Mouse (Mus musculus) kidney, embryonic 15.5 days (tissue): Measurements from ENCODE around the gene Rpl36-ps4. TPM values are rescaled to one million over a fixed set of nuclear protein-coding genes. Genes with fewer than 3 reads are reported as not detected.
"Not testable (repeated sequence)": the region's sequence is repeated elsewhere in the genome, so short reads cannot be mapped to it uniquely, and the experiment has no call there.

Experiments used
- ATAC-seq: fragments of 200-750 bp; cut with Nextera tagmentation; replicated peaks from 2 replicates; pipeline ENCODE4 v1.8.0; 2017; ENCODE audit warnings: moderate TSS enrichment; ENCODE audit not compliant: low FRiP score
- H3K27ac ChIP-seq: fragments of 300-500 bp; sonication (generic); 2 replicates; pipeline ENCODE4 v1.5.1; 2015; ENCODE audit warnings: mild to moderate bottlenecking, inconsistent platforms
- H3K27me3 ChIP-seq: fragments of 300-500 bp; sonication (generic); 2 replicates; pipeline ENCODE4 v1.6.1; 2015; ENCODE audit warnings: inconsistent platforms
- H3K36me3 ChIP-seq: fragments of 300-500 bp; sonication (generic); 2 replicates; pipeline ENCODE4 v1.6.1; 2015; ENCODE audit warnings: inconsistent platforms
- H3K4me1 ChIP-seq: fragments of 300-500 bp; sonication (generic); 2 replicates; pipeline ENCODE4 v1.6.1; 2015; ENCODE audit warnings: inconsistent platforms
- H3K4me2 ChIP-seq: fragments of 300-500 bp; sonication (generic); 2 replicates; pipeline ENCODE4 v1.6.1; 2015; ENCODE audit warnings: moderate library complexity, mild to moderate bottlenecking, inconsistent platforms
- H3K4me3 ChIP-seq: fragments of 300-500 bp; sonication (generic); replicated peaks from 2 replicates; pipeline ENCODE4 v1.5.1; 2015; ENCODE audit warnings: mild to moderate bottlenecking, inconsistent platforms
- H3K9ac ChIP-seq: fragments of 300-500 bp; sonication (generic); 2 replicates; pipeline ENCODE4 v1.6.1; 2015; ENCODE audit warnings: mild to moderate bottlenecking, inconsistent platforms
- H3K9me3 ChIP-seq: fragments of 300-500 bp; sonication (generic); replicated peaks from 2 replicates; pipeline ENCODE4 v1.6.1; 2016; ENCODE audit warnings: inconsistent platforms
- WGBS: fragments of 180-500 bp; shearing (Covaris S2); methylation state at CpG from one replicate; pipeline ENCODE4 v1.1.7; 2015; ENCODE audit warnings: mixed read lengths; 5-methylcytosine and 5-hydroxymethylcytosine counted together
- polyA plus RNA-seq: library from polyadenylated mRNA; unstranded; fragments of >200 nt; fragmentation: Nextera tagmentation; extraction: Ambion mirVana; gene quantifications from 2 replicates; pipeline ENCODE4 v1.2.1, GENCODE M21; 2015

Rpl36-ps4 gene
- polyA plus RNA-seq, 1 experiment from 2014 or later: not detected

DNA sequence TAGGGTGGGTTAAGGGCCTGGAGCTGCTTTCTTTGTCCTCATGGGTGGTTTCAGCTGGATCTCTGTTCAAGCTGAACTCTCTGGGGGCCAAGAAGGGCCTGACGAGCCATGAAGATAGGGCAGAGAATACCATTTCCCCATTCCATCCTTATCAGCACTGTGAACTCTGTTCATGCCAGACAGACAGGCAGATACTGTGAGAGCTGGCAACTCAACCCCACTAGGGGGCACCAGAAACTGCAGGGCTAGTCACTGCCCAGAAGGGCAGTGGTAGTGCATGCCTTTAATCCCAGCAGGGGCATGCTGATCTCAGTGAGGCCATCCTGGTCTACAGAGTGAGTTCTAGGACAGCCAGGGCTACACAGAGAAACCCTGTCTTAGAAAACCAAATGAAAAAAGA is 38.2 kb upstream of the Rpl36-ps4 start:
- Histone ChIP-seq H3K9me3 (no peaks in the 10 kb centered on the region), H3K4me1 (peaks cover 5% of the 10 kb centered on the region), H3K27ac (no peak overlapping the region), H3K27me3 (no peaks in the 10 kb centered on the region), H3K4me2 (no peak overlapping the region), H3K4me3 (no peak overlapping the region), H3K9ac (no peak overlapping the region), H3K36me3 (no peaks in the 10 kb centered on the region)
- ATAC-seq: peak; percentile 67
- WGBS: 54% methylated on average over 1 of the region's 1 CpGs

DNA sequence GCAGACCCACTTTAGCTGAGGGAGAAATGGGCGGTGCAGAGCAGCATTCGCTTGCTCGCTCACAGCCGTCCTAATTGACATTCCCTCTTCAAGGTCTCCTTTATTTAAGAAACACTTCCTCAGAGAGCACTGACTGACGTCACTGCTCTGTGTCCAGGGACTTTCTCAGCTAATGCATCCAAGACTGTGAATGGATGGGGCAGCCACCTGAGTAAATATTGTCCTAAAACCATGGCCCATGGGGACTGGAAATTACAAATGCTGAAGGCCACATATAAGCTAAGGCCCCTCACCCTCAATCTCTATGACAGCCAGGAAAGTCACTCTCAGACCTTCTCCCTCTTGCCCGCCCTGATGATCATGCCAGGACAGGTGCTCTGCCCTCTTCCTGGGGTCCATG is 23.6 kb upstream of the Rpl36-ps4 start:
- Histone ChIP-seq H3K4me3 (no peak overlapping the region), H3K27ac (no peak overlapping the region), H3K27me3 (no peaks in the 10 kb centered on the region), H3K4me2 (no peak overlapping the region), H3K4me1 (0 out of 2 replicates have a peak, but pooled peaks cover 4% of the 10 kb centered on the region), H3K36me3 (no peaks in the 10 kb centered on the region), H3K9me3 (no peaks in the 10 kb centered on the region), H3K9ac (no peak overlapping the region)
- no peak for ATAC-seq
- 67% methylated on average over 6 of the region's 6 CpGs for WGBS

DNA sequence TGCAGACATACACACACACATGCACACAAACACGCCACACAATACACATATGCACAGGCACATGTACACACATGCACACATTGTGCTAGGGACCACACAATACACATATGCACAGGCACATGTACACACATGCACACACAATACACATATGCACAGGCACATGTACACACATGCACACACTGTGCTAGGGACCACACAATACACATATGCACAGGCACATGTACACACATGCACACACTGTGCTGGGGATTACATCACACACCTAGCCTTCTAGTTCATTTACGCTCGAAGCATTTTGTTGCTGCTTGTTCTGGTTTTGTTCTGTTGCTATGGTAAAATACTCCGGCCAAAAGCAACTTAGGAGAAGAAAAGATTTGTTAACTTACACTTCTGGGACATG is 20.1 kb upstream of the Rpl36-ps4 start:
- H3K4me1 ChIP-seq: 0 out of 2 replicates have a peak, but pooled peaks cover 4% of the 10 kb centered on the region
- no peaks in the 10 kb centered on the region for H3K9me3 ChIP-seq
- WGBS: 77% methylated on average over 4 of the region's 4 CpGs
- H3K27me3 ChIP-seq: no peaks in the 10 kb centered on the region
- H3K4me2 ChIP-seq: no peak overlapping the region
- H3K27ac ChIP-seq: no peak overlapping the region
- no peak overlapping the region for H3K9ac ChIP-seq
- no peak for ATAC-seq
- no peaks in the 10 kb centered on the region for H3K36me3 ChIP-seq
- no peak overlapping the region for H3K4me3 ChIP-seq

DNA sequence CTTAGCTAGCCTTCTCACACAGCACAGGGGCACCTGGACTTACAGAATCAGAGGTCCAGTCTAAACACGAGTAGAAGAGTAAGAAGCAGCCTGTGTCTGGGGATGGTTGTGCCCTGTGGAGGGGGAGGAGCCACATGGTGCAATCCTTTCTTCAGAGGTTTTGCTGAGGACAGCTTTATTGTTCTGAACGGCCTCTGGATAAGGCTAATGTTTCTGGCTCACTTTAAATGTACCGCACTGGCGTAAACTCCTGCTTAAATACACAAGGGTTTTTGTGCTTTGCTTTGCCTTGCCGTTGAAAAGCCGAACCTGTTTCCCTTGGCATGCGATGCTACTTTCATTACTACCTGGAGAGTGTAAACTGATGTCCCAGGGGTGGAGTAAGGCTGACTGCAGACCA is 19.6 kb upstream of the Rpl36-ps4 start:
- Histone ChIP-seq H3K4me2 (no peak overlapping the region), H3K9me3 (no peaks in the 10 kb centered on the region), H3K36me3 (no peaks in the 10 kb centered on the region), H3K4me1 (0 out of 2 replicates have a peak, but pooled peaks cover 4% of the 10 kb centered on the region), H3K4me3 (no peak overlapping the region), H3K27ac (no peak overlapping the region), H3K9ac (no peak overlapping the region), H3K27me3 (no peaks in the 10 kb centered on the region)
- WGBS: 19% methylated on average over 7 of the region's 7 CpGs
- ATAC-seq: peak; percentile 62; the same call in 1 of the 2 replicates

DNA sequence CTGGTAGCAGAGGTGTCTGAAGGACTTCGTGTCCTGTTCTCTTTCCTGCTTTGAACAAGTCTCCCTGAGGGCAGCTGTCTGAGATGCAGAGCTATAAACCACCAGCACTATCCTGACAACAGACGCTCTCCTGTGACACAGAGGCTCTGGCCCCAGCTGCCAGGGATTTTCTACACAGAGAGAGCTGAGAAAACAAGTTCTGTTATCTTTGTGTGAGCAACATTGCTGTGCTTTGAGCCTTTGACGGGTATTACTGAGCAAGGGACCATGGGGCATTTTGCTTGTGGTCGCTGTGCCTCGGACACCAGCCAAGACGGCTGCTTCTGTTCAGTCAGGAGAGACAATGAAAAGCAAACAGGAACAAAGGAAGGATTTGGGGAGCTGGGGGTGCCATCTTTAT is 17.6 kb upstream of the Rpl36-ps4 start:
- no peak for ATAC-seq
- no peaks in the 10 kb centered on the region for H3K36me3 ChIP-seq
- H3K27ac ChIP-seq: no peak overlapping the region
- no peaks in the 10 kb centered on the region for H3K27me3 ChIP-seq
- H3K4me2 ChIP-seq: no peak overlapping the region
- WGBS: 24% methylated on average over 6 of the region's 6 CpGs
- H3K9me3 ChIP-seq: no peaks in the 10 kb centered on the region
- no peak overlapping the region for H3K4me3 ChIP-seq
- H3K9ac ChIP-seq: no peak overlapping the region
- H3K4me1 ChIP-seq: 0 out of 2 replicates have a peak, but pooled peaks cover 4% of the 10 kb centered on the region

DNA sequence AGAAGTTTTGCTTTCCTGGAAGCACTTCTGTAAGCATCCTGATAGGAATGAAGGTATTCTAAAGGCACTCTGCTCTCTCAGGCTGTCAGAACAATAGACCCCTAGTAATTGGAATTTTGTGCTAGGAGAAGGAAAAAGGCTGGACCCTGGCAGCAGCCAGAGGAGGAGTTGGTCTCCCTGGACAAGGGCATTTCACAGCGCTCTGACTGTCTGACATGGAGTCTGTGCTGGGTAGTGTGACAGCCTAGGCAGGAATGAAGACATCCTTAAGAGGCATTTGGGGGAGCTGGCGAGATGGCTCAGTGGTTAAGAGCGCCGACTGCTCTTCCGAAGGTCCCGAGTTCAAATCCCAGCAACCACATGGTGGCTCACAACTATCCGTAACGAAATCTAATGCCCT is 17.1 kb upstream of the Rpl36-ps4 start:
- Histone ChIP-seq H3K4me3 (no peak overlapping the region), H3K36me3 (no peaks in the 10 kb centered on the region), H3K27me3 (no peaks in the 10 kb centered on the region), H3K27ac (no peak overlapping the region), H3K9me3 (no peaks in the 10 kb centered on the region), H3K9ac (no peak overlapping the region), H3K4me2 (no peak overlapping the region), H3K4me1 (0 out of 2 replicates have a peak, but pooled peaks cover 4% of the 10 kb centered on the region)
- WGBS: 85% methylated on average over 8 of the region's 8 CpGs
- no peak for ATAC-seq

DNA sequence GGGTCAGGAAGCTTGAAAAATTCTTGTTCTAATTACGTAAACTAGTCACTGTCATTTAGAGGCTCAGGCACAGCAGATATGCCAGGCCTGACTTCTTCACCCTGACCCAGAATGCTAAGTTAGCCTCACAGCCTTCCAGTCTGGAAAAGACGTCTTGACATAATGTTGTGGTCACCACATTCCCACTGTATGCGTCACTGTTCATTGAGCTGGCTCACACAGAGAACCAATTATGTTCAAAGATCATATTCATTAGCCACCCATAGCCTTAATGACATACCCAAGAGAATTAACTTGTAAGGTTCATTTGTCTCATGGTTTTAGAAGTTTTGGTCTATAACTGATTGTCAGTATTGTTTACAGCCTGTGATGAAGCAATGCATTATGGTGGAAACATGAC is 5.4 kb upstream of the Rpl36-ps4 start:
- no peak for ATAC-seq
- no peak overlapping the region for H3K9ac ChIP-seq
- H3K27ac ChIP-seq: no peak overlapping the region
- H3K36me3 ChIP-seq: no peaks in the 10 kb centered on the region
- no peak overlapping the region for H3K4me3 ChIP-seq
- 81% methylated on average over 3 of the region's 3 CpGs for WGBS
- H3K9me3 ChIP-seq: peaks cover 9% of the 10 kb centered on the region
- no peak overlapping the region for H3K4me2 ChIP-seq
- no peaks in the 10 kb centered on the region for H3K4me1 ChIP-seq
- no peaks in the 10 kb centered on the region for H3K27me3 ChIP-seq

DNA sequence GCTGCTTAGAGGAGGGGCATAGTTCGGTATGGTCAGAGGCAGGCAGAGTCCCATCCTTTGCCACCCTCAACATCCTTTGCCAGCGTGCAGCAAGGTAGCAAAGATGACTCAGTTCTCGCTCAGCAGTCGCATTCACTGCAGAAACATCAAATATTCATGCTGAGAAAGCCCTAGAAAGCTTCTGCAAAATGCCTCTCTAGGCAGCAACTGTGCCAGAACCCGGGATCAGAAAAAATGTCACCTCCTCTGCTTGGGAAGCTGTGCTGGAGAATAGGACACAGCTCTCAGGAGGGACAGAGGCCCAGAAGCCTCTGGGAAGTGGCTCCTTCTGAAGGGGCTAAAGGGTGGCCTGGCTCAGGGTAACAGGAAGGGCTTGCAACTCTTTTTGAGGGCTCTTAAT is 2.7 kb upstream of the Rpl36-ps4 start:
- no peaks in the 10 kb centered on the region for H3K27me3 ChIP-seq
- no peak overlapping the region for H3K4me2 ChIP-seq
- H3K9me3 ChIP-seq: no peaks in the 10 kb centered on the region
- no peak for ATAC-seq
- no peaks in the 10 kb centered on the region for H3K36me3 ChIP-seq
- H3K9ac ChIP-seq: no peak overlapping the region
- H3K27ac ChIP-seq: no peak overlapping the region
- 88% methylated on average over 5 of the region's 5 CpGs for WGBS
- no peak overlapping the region for H3K4me3 ChIP-seq
- H3K4me1 ChIP-seq: no peaks in the 10 kb centered on the region

DNA sequence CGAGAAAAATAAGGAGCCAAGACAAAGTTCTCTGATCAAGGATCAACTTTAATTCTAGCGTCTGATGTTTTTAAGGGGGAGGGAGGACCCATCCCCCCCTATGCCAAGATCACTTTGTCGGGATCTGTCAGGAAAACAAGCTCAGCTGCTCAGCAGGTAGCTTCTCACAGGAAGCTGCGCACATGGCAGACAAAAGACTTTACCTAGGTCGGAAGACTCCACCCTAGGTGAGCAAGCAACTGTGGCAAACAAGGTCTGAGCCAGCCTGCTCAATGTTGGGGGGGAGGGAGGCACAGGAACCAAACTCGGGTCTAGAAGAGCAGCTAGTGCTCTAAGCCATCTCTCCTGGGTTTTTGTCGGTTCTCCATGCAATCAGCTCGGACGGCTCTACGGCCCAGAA is 13.5 kb downstream of the Rpl36-ps4 start:
- no peaks in the 10 kb centered on the region for H3K9me3 ChIP-seq
- no peak overlapping the region for H3K9ac ChIP-seq
- H3K27ac ChIP-seq: no peak overlapping the region
- no peaks in the 10 kb centered on the region for H3K27me3 ChIP-seq
- no peaks in the 10 kb centered on the region for H3K36me3 ChIP-seq
- ATAC-seq: no peak
- no peak overlapping the region for H3K4me2 ChIP-seq
- WGBS: 89% methylated on average over 10 of the region's 10 CpGs
- H3K4me3 ChIP-seq: no peak overlapping the region
- no peaks in the 10 kb centered on the region for H3K4me1 ChIP-seq

DNA sequence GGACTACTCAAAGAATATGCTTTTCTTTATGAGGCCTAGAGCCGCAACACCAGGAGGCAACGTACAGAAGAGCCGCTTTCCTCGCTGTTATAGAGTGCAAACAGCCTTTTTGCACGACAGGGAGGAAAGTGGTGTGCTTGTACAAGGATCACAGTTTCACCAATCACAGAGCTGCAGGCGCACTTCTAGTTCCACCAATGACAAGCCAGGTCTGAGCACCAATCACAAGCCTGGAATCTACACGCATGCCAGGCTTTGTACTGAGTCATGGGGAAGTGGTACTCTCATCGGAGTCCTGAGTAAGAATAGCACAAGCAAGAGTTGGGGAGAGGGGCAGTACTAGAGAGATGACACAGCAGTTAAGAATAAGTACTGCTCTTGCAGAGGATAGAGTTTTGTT is 14.0 kb downstream of the Rpl36-ps4 start:
- Histone ChIP-seq H3K4me1 (no peaks in the 10 kb centered on the region), H3K9ac (no peak overlapping the region), H3K4me2 (no peak overlapping the region), H3K4me3 (no peak overlapping the region), H3K27me3 (no peaks in the 10 kb centered on the region), H3K36me3 (no peaks in the 10 kb centered on the region), H3K9me3 (no peaks in the 10 kb centered on the region), H3K27ac (no peak overlapping the region)
- WGBS: 88% methylated on average over 8 of the region's 8 CpGs
- ATAC-seq: no peak

DNA sequence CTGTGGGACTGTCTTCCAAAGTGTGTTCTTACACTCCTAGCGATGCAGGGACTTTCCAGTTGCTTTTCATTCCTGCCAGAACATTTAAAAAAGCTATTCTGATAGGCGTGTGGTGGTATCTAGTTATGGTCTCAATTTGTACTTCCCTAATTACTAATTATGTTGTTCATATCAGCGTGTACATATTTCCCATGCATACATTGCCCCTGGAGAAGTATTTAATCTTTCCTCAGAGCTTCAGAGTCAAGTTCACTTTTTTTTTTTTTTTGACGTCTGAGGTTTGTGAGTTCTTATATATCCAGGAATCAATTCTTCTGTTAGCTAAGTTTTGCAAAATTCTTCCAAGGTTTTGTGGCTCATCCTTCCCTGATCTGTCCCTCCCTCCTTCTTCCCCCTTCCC is 15.4 kb downstream of the Rpl36-ps4 start:
- WGBS: 81% methylated on average over 4 of the region's 4 CpGs
- H3K4me3 ChIP-seq: no peak overlapping the region
- no peaks in the 10 kb centered on the region for H3K9me3 ChIP-seq
- no peak overlapping the region for H3K4me2 ChIP-seq
- no peak overlapping the region for H3K27ac ChIP-seq
- H3K27me3 ChIP-seq: no peaks in the 10 kb centered on the region
- no peak for ATAC-seq
- no peaks in the 10 kb centered on the region for H3K36me3 ChIP-seq
- H3K4me1 ChIP-seq: no peaks in the 10 kb centered on the region
- H3K9ac ChIP-seq: no peak overlapping the region

DNA sequence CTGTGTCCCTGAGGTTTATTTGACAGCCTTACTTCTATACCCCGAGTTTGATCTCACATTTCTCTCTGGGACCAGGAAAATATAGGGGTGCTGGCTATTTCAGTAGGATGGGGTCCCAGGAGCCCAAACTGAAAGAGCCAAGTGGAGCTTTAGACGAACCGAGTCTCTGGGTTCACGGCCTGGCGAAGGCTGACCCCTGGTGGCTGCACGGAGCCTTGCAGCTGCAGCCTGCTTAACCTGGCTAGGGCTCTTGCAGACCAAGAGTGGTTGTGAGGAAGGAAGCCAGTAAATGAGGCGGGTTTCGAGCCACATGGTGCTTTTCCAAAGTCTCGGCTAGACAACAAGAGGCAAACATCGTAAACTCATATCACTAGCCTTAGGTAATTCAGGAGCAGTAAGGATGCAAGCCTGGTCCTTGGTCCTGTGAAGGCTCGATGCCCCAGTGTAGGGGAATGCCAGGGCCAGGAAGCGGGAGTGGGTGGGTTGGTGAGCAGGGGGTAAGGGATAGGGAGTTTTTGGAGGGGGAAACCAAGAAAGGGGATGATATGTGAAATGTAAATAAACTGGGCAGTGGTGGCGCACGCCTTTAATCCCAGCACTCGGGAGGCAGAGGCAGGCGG is 28.3 kb downstream of the Rpl36-ps4 start:
- no peaks in the 10 kb centered on the region for H3K4me1 ChIP-seq
- no peak overlapping the region for H3K9ac ChIP-seq
- no peaks in the 10 kb centered on the region for H3K27me3 ChIP-seq

DNA sequence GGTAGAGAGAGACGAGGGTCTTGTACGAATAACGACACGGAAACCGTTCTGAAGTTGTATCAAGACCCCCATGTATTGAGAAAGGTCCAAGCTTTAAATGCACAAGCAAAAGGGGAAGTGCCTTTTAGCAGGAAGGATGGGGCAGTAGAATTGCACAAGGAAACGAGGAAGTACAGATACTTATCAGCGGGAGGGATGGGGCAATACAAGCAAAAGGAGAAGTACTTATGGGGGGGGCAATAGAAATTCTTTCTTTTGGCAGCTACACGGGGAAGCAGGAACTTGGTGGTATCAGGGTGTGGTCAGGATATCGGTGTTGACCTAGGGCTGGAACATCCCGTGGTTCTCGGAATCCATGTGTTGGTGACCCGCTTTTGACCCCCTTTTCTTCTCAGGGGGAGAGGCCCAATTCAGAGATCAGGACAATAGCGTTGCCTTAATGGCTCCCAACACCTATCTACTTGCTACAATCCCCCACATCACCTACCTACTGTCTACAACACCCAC is 33.9 kb downstream of the Rpl36-ps4 start:
- not testable (repeated sequence) for ATAC-seq, H3K4me2 ChIP-seq, H3K9me3 ChIP-seq, H3K27ac ChIP-seq, H3K9ac ChIP-seq, H3K27me3 ChIP-seq, H3K4me3 ChIP-seq, H3K4me1 ChIP-seq, H3K36me3 ChIP-seq
- WGBS: 90% methylated on average over 13 of the region's 13 CpGs

More for the DNA sequence above, 28.3 kb downstream of the Rpl36-ps4 start:
- Histone ChIP-seq H3K4me2 (no peak overlapping the region), H3K27ac (no peak overlapping the region), H3K9me3 (no peaks in the 10 kb centered on the region), H3K36me3 (no peaks in the 10 kb centered on the region), H3K4me3 (no peak overlapping the region)
- 41% methylated on average over 16 of the region's 16 CpGs for WGBS
- peak; percentile 61 for ATAC-seq
